Mouse (Mus musculus) testis, adult 2 months (tissue): ENCODE data around the gene Tnfsf13.

Experiments
- CTCF ChIP-seq: fragments of 200-500 bp; IDR thresholded peaks from 2 replicates; pipeline ENCODE4 v1.5.1; 2012; ENCODE audit warnings: low read depth, mild to moderate bottlenecking, inconsistent platforms, low read length, moderate library complexity; ENCODE audit not compliant: control insufficient read depth, insufficient read depth, insufficient replicate concordance
- POLR2A ChIP-seq: fragments of 200-500 bp; IDR thresholded peaks from 2 replicates; pipeline ENCODE4 v1.6.1; 2012; ENCODE audit warnings: low read depth, mild to moderate bottlenecking, inconsistent platforms, low read length, moderate library complexity; ENCODE audit not compliant: control insufficient read depth

GRCm38 (mm10) chr11:69712954-69713672, 27.5 kb upstream of the Tnfsf13 start:
- TF ChIP-seq POLR2A (no peak), CTCF (no peak)
